Mouse (Mus musculus) erythroblast, embryonic 14.5 days (primary cell): ENCODE results near the gene Tent2. TPM values are rescaled to one million over a fixed set of nuclear protein-coding genes. Genes with fewer than 3 reads are reported as not detected.

Experiments
- H3K27me3 ChIP-seq: 2 replicates; pipeline ENCODE4 v1.6.1; 2012; ENCODE audit warnings: inconsistent platforms; ENCODE audit not compliant: control insufficient read depth
- H3K36me3 ChIP-seq: 2 replicates; pipeline ENCODE4 v1.6.1; 2012; ENCODE audit warnings: mild to moderate bottlenecking, inconsistent platforms; ENCODE audit not compliant: control insufficient read depth
- H3K4me1 ChIP-seq: 2 replicates; pipeline ENCODE4 v1.6.1; 2012; ENCODE audit warnings: inconsistent platforms; ENCODE audit not compliant: control insufficient read depth
- H3K4me3 ChIP-seq: replicated peaks from 2 replicates; pipeline ENCODE3; 2012; ENCODE audit warnings: moderate library complexity, mild to moderate bottlenecking, inconsistent platforms
- H3K9me3 ChIP-seq: 2 replicates; pipeline ENCODE4 v1.6.1; 2012; ENCODE audit warnings: low read length, inconsistent platforms, mixed read lengths; ENCODE audit not compliant: control insufficient read depth
- GATA1 ChIP-seq: IDR thresholded peaks from 2 replicates; pipeline ENCODE4 v1.6.1; 2012; ENCODE audit warnings: low read length, inconsistent platforms, mixed read lengths
- TAL1 ChIP-seq: IDR thresholded peaks from 3 replicates; pipeline ENCODE4 v1.6.1; 2012; ENCODE audit warnings: low read length, inconsistent platforms, mixed read lengths
- polyA plus RNA-seq: library from polyadenylated mRNA; stranded (reverse); fragments of >175 nt; gene quantifications from 2 replicates; pipeline ENCODE4 v1.2.3, GENCODE M21; 2012

Gene Tent2
- polyA plus RNA-seq, 1 experiment = 1.5 TPM

DNA sequence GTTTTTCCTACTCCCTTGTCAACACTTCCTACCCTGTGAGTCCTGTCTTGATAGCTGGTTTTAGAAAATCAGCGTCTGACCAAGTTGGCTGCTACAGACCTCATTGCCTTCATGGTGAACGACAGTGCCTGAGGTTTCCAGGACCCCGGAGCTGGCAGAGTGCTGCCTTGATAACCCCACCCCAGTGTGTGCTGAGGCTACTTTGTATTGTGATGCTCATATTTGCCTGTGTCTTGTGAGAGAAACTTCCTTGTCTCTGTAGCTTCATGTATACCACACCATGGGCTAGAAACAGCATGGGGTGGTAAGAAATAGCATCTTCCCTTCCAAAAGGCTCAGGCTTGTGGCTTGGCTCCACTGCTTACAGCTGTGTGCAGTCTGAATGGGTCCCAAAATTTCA lies 61.5 kb downstream of the Tent2 start:
- TF ChIP-seq TAL1 (no peak), GATA1 (no peak)
- H3K9me3 ChIP-seq = no peaks in the 10 kb centered on the region
- no peaks in the 10 kb centered on the region for H3K36me3 ChIP-seq

DNA sequence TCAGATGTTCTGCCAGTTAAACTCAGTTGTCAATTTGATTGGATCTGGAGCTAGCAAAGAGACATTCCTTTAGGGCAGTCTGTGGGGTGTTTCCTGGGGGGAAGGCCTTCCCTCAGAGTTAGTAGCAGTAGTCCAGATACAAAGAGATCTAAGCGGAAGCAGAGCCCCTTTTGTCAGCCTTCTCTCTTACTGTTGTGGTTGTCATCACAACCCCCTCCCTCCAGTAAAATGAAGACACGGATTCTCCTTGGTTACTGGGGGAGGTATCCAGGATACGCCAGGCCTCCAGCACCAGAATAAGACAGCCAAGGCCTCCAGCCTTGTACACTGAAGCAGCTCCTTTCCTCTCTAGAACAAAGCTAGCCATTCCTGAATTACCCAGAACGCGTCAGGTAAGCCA lies 63.2 kb downstream of the Tent2 start:
- TF ChIP-seq TAL1 (no peak), GATA1 (no peak)
- no peaks in the 10 kb centered on the region for H3K27me3 ChIP-seq
- H3K36me3 ChIP-seq = no peaks in the 10 kb centered on the region
- no peak overlapping the region for H3K4me3 ChIP-seq
- no peaks in the 10 kb centered on the region for H3K4me1 ChIP-seq
- no peaks in the 10 kb centered on the region for H3K9me3 ChIP-seq

More for the DNA sequence above, 61.5 kb downstream of the Tent2 start:
- no peaks in the 10 kb centered on the region for H3K4me1 ChIP-seq
- no peaks in the 10 kb centered on the region for H3K27me3 ChIP-seq
- no peak overlapping the region for H3K4me3 ChIP-seq

DNA sequence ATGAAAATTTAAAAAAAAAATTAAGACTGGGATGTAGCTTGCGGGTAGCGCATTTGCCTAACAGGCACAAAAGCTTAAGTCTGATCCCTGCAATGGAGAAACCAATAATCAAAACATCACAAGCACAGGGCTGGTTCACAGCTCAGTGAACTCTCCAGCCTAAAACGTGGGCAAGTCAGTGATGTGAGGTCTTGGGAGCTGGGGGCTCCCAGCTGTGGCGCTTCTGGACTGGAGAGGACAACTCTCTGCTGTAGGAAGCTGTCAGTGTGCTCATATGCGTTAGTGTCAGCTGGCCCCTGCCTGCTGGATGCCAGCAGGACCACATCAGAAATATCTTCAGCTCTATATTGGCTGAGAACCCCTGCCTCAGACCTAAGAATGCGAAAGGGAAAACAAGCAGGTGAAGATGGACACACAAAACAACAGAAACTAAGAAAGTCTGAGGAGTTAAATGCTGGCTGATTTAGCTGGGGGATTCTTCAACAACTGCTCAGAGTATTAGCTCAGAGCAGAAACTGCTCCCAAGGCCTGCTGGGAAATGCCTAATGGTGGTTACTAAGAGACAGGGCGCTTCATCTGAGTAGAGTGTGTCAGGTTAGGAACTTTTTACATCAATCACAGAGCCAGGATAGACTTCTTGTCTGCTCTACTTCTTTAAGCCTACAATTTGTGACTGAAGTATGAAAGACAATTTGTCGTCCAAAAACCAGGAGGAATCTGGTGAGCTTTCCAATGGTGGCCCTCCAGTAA lies 63.9 kb downstream of the Tent2 start:
- TF ChIP-seq GATA1 (no peak), TAL1 (no peak)
- H3K4me3 ChIP-seq = no peak overlapping the region
- no peaks in the 10 kb centered on the region for H3K9me3 ChIP-seq
- H3K36me3 ChIP-seq = no peaks in the 10 kb centered on the region
- no peaks in the 10 kb centered on the region for H3K27me3 ChIP-seq
- no peaks in the 10 kb centered on the region for H3K4me1 ChIP-seq

DNA sequence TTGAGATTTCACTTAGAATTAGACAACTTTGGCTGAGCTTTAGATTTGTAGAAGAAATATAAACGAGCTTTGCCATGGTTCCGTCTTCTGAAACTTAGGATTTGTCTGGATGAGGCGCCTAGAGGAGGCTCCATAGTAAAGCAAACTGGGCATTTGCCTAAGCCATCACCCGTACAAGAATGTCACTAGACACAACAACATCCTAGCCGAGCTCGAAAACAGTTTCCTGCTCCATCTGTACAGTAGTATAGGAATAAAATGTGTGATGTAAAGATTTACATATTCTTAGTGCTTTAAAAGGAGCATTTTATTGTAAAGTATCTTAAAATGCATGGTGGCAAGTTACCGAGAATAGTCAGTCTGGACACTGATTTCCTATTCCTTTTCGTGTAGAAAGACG lies 69.9 kb downstream of the Tent2 start:
- TF ChIP-seq GATA1 (no peak), TAL1 (no peak)
- no peaks in the 10 kb centered on the region for H3K27me3 ChIP-seq

DNA sequence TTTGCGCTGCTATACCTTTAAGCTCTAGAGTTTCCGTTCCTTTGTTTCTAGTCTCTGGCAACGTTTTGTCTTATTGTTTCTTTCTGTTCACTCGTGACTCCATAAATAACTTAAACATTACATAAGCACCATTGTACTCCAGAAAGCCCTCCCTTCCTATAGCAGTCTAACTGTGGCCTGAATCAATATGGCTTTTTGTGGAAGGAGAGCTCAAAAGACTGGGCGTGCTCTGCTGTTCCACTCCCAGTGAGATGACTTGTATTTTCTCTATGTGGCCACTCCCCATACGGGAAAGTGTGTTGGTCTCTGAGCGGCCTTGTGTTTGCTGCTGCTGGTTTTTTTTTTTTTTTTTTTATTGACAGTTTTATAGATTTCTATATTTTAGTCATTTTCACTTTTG lies 74.9 kb downstream of the Tent2 start:
- Histone ChIP-seq H3K4me1 (no peaks in the 10 kb centered on the region), H3K4me3 (no peak overlapping the region), H3K9me3 (peaks cover 4% of the 10 kb centered on the region; the same call in 1 of the 2 replicates), H3K36me3 (no peaks in the 10 kb centered on the region), H3K27me3 (no peaks in the 10 kb centered on the region)
- TF ChIP-seq TAL1 = no peak
- TF ChIP-seq GATA1 = no peak

More for the DNA sequence above, 69.9 kb downstream of the Tent2 start:
- Histone ChIP-seq H3K4me3 (no peak overlapping the region), H3K4me1 (no peaks in the 10 kb centered on the region), H3K9me3 (no peaks in the 10 kb centered on the region), H3K36me3 (no peaks in the 10 kb centered on the region)

DNA sequence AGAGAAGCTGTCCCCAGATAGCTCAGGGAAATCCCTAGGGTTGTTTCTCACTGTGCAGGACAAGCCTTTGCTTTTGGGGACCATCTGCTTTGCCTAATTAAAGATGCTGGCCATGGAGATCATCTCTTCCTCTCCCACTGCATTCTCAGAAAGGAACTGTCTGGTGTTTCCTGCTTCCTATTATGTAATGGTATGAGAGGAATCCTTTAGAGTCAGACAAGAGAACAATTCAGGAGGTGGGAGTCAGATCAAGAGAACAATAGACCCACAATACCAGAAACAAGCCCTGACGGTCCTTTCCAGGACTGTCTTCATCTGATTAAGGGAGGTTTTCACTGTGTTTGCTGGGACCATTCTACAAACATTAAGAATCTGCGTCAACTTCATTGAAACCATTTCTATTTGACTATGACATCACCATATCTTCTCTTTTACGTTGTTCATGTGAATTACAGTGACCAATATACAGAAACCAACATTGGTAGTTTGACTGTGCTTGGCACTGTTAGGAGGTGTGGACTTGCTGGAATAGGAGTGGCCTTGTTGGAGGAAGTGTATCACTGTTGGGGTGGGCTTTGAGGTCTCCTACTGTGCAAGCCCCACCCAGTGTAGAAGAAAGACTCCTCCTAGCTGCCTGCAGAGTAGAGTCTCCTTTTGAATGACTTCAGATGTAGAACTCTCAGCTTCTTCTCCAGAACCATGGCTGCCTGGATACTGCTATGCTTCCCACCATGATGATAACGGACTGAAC lies 89.7 kb downstream of the Tent2 start:
- Histone ChIP-seq H3K4me1 (no peaks in the 10 kb centered on the region), H3K27me3 (no peaks in the 10 kb centered on the region), H3K9me3 (no peaks in the 10 kb centered on the region), H3K36me3 (no peaks in the 10 kb centered on the region), H3K4me3 (no peak overlapping the region)
- TF ChIP-seq TAL1 = no peak
- no peak for TF ChIP-seq GATA1

DNA sequence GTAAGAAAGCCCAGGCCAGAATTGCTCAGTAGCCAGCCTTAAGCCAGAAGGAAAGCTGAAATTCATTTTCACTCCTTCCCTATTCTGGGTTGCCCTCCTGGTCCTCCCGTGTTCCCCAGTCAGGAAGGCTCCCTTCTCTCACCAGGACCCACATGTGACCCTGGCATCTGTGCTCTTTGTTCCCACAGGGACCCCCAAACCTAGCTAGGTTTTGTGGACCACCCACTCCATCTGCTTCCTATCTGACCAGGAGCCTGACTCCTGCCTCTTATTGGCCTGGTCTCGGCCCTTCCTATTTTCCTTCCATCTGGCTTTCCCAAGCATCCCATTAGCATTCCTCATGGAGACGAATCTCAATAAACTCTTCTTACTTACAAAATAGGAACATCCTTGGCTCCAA lies 93.6 kb downstream of the Tent2 start:
- TF ChIP-seq GATA1 (no peak), TAL1 (no peak)
- H3K9me3 ChIP-seq = no peaks in the 10 kb centered on the region
- H3K4me3 ChIP-seq = no peak overlapping the region
- peaks cover 3% of the 10 kb centered on the region; the same call in 1 of the 2 replicates for H3K27me3 ChIP-seq
- H3K36me3 ChIP-seq = no peaks in the 10 kb centered on the region
- no peaks in the 10 kb centered on the region for H3K4me1 ChIP-seq

DNA sequence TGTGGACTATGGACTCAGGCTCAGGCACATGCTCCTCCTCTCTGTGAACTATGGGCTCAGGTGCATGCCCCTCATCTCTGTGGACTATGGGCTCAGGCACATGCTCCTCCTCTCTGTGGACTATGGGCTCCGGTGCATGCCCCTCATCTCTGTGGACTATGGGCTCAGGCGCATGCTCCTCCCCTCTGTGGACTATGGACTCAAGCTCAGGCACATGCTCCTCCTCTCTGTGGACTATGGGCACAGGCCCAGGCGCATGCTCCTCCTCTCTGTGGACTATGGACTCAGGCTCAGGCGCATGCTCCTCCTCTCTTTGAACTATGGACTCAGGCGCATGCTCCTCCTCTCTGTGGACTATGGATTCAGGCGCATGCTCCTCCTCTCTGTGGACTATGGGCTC lies 95.5 kb downstream of the Tent2 start:
- Histone ChIP-seq H3K4me1 (no peaks in the 10 kb centered on the region), H3K36me3 (no peaks in the 10 kb centered on the region)

More for the DNA sequence above, 95.5 kb downstream of the Tent2 start:
- TF ChIP-seq TAL1 (no peak), GATA1 (no peak)
- H3K27me3 ChIP-seq = peaks cover 3% of the 10 kb centered on the region; the same call in 1 of the 2 replicates
- no peak overlapping the region for H3K4me3 ChIP-seq
- no peaks in the 10 kb centered on the region for H3K9me3 ChIP-seq

Other genes starting within 250 kb of the Tent2 start
- gene Cmya5, start 47.7 kb downstream of the Tent2 start, polyA plus RNA-seq = not detected in 2 replicates
- gene Homer1, start 107.2 kb upstream of the Tent2 start, polyA plus RNA-seq = 0.19 and 0.23 TPM in 2 replicates